Comparison of ENCODE assay signal across 20 mouse cellular contexts in the genomic region with DNA sequence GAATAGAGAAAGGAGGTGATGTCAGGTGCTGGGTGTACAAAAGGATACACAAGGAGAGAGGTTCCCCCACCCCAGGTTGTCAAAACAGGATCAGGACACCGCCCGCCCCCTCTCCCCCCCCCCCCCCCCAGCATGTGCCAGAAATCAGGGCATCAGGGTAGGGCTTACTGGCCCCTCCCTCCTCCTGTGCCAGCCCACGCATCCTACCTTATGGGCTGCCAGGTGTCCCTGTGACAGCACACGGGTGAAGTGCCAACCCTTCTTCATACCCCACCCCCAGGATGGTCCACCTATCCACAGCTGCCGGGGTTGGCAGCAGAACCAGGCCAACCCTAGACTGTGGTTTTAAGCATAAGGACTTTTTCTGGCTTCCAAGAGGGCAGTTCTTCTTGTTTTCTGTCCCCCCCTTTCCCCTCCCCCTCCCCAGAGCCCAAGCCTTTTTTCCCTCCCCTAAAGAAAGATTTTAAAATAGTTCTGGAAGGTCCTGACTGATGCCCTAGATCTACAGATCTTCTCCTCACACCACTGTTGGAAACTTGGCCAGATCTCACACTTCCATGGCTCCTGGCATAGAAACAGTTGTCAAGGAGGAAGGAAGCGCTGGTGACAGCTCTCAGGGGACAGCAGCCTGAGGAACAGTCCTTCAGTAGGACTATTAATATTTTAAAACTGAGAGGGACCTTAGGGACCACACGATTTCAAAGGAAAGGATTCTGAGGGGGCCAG. TPM values are rescaled to one million over a fixed set of nuclear protein-coding genes. Genes with fewer than 3 reads are reported as not detected.
DNase-seq lines count a peak whose midpoint lies in the region; ATAC-seq and TF ChIP-seq lines count a peak whose summit lies in the region.
"Had no signal": no experiment of that assay in that cellular context is flagged by ENCODE, and none has a peak within 500 bp of the region (broad histone marks: within the 10 kb centered on the region; RNA-seq: fewer than 3 reads in every experiment).

No protein-coding gene starts in this region.

- 27% methylated on average over 7 of the region's 7 CpGs for WGBS in heart, adult 2 months
- 73% methylated on average over 6 of the region's 7 CpGs for WGBS in heart, embryonic 10.5 days
- WGBS in lung, embryonic 14.5 days, result 56% methylated on average over 7 of the region's 7 CpGs
- WGBS in intestine, embryonic 16.5 days, result 67% methylated on average over 6 of the region's 7 CpGs

- no peaks in the 10 kb centered on the region for H3K9me3 ChIP-seq in heart, embryonic 10.5 days
- no peaks in the 10 kb centered on the region for H3K9me3 ChIP-seq in lung, embryonic 14.5 days (ENCODE audit: low read depth, low read length)
- H3K9me3 ChIP-seq in intestine, embryonic 16.5 days (ENCODE audit: control insufficient read depth, low read length), result no peaks in the 10 kb centered on the region
- H3K9me3 ChIP-seq: embryonic facial prominence, embryonic 12.5 days; G1E; hindbrain, embryonic 10.5 days had no signal

- H3K9ac ChIP-seq in heart, adult 2 months (ENCODE audit: low read depth, low read length), result no peak overlapping the region
- no peak overlapping the region for H3K9ac ChIP-seq in lung, embryonic 14.5 days
- H3K9ac ChIP-seq in intestine, embryonic 16.5 days (ENCODE audit: low read depth, low read length), result no peak overlapping the region
- H3K9ac ChIP-seq: embryonic facial prominence, embryonic 12.5 days had no signal

- ATAC-seq in lung, embryonic 14.5 days (ENCODE audit: insufficient read depth), result no peak
- ATAC-seq in intestine, embryonic 16.5 days, result no peak
- ATAC-seq: activated CD4-positive, CD25-positive, alpha-beta regulatory T cell, adult 4 months had no signal

- intact Hi-C loops in heart, adult 2 months (cut with DNase I), result loop anchor here (2.0 to 10.0 kb wide), 2 partner anchors 23 to 627 kb away; partner anchors contain the start of genes Lzic and Nmnat1

- H3K27ac ChIP-seq in heart, adult 2 months, result peak overlapping the region; percentile 28; the same call in 1 of the 2 replicates
- no peak overlapping the region for H3K27ac ChIP-seq in heart, embryonic 10.5 days
- H3K27ac ChIP-seq in lung, embryonic 14.5 days (ENCODE audit: low read depth), result no peak overlapping the region
- peak overlapping the region; percentile 27; the same call in 1 of the 2 replicates for H3K27ac ChIP-seq in brown adipose tissue, adult 24 weeks (replicated peaks; ENCODE audit: low read depth, low read length)
- no peak overlapping the region for H3K27ac ChIP-seq in intestine, embryonic 16.5 days (ENCODE audit: low read length)
- H3K27ac ChIP-seq: embryonic facial prominence, embryonic 12.5 days; hindbrain, embryonic 10.5 days had no signal

- no peaks in the 10 kb centered on the region for H3K79me2 ChIP-seq in heart, adult 2 months (replicated peaks; ENCODE audit: control insufficient read depth, insufficient read depth, low read length)

- H3K4me3 ChIP-seq in heart, adult 2 months, result no peak overlapping the region
- no peak overlapping the region for H3K4me3 ChIP-seq in heart, embryonic 10.5 days
- H3K4me3 ChIP-seq in lung, embryonic 14.5 days (ENCODE audit: low read depth, low read length), result no peak overlapping the region
- no peak overlapping the region for H3K4me3 ChIP-seq in brown adipose tissue, adult 24 weeks (ENCODE audit: insufficient read depth, low read depth, low read length)
- H3K4me3 ChIP-seq in intestine, embryonic 16.5 days (ENCODE audit: low read length), result no peak overlapping the region
- H3K4me3 ChIP-seq: embryonic facial prominence, embryonic 12.5 days; hindbrain, embryonic 10.5 days; myocyte had no signal

- no peaks in the 10 kb centered on the region for H3K27me3 ChIP-seq in heart, adult 2 months (ENCODE audit: control insufficient read depth, insufficient read depth, low read length)
- no peaks in the 10 kb centered on the region for H3K27me3 ChIP-seq in heart, embryonic 10.5 days (ENCODE audit: insufficient read depth, poor library complexity, severe bottlenecking)
- no peaks in the 10 kb centered on the region for H3K27me3 ChIP-seq in lung, embryonic 14.5 days (ENCODE audit: insufficient read depth, low read length)
- no peaks in the 10 kb centered on the region for H3K27me3 ChIP-seq in intestine, embryonic 16.5 days (replicated peaks; ENCODE audit: control insufficient read depth, insufficient read depth, low read length)
- H3K27me3 ChIP-seq: embryonic facial prominence, embryonic 12.5 days had no signal

- peaks cover 3% of the 10 kb centered on the region; the same call in 1 of the 2 replicates for H3K36me3 ChIP-seq in heart, adult 2 months (ENCODE audit: control insufficient read depth, insufficient read depth, low read length)
- H3K36me3 ChIP-seq in heart, embryonic 10.5 days, result no peaks in the 10 kb centered on the region
- H3K36me3 ChIP-seq in lung, embryonic 14.5 days (ENCODE audit: insufficient read depth), result no peaks in the 10 kb centered on the region
- no peaks in the 10 kb centered on the region for H3K36me3 ChIP-seq in intestine, embryonic 16.5 days (ENCODE audit: control insufficient read depth, insufficient read depth, low read length)
- H3K36me3 ChIP-seq: embryonic facial prominence, embryonic 12.5 days; G1E had no signal

- TF ChIP-seq CTCF in heart, adult 2 months (IDR thresholded peaks at IDR 0.05), result no peak
- TF ChIP-seq CTCF in lung, embryonic 14.5 days (IDR thresholded peaks at IDR 0.05; ENCODE audit: low read depth), result no peak

- TF ChIP-seq POLR2A in heart, adult 2 months (IDR thresholded peaks at IDR 0.05; ENCODE audit: insufficient read depth, low read depth, low read length), result no peak

- H3K4me2 ChIP-seq in lung, embryonic 14.5 days, result no peak overlapping the region
- H3K4me2 ChIP-seq in intestine, embryonic 16.5 days (ENCODE audit: low read depth, low read length), result no peak overlapping the region
- H3K4me2 ChIP-seq: embryonic facial prominence, embryonic 12.5 days; liver, embryonic 11.5 days had no signal

- peak in 1 of 2 experiments; percentile 53 for DNase-seq in heart, adult 2 months
- DNase-seq in heart, embryonic 10.5 days (ENCODE audit: low spot score), result no peak
- peak; percentile 29 for DNase-seq in lung, embryonic 14.5 days
- DNase-seq in lung, postnatal 14 days, result no peak
- DNase-seq in cerebellum, postnatal 36 days, result peak; percentile 75 to 83
- DNase-seq in ovary, postnatal 10 days (ENCODE audit: low spot score), result no peak
- DNase-seq: B cell, adult 2 months; gastrocnemius, postnatal 14 days; spleen, adult 18-20 months had no signal

- TF ChIP-seq EP300 in heart, adult 2 months (IDR thresholded peaks at IDR 0.05; ENCODE audit: insufficient read depth, low read depth, low read length), result no peak

- peaks cover 18% of the 10 kb centered on the region for H3K4me1 ChIP-seq in heart, adult 2 months (ENCODE audit: control insufficient read depth, insufficient read depth, low read length)
- H3K4me1 ChIP-seq in heart, embryonic 10.5 days, result peaks cover 14% of the 10 kb centered on the region
- no peaks in the 10 kb centered on the region for H3K4me1 ChIP-seq in lung, embryonic 14.5 days (ENCODE audit: insufficient read depth)
- H3K4me1 ChIP-seq in brown adipose tissue, adult 24 weeks (ENCODE audit: control insufficient read depth, insufficient read depth, insufficient read length, low read length), result peaks cover 30% of the 10 kb centered on the region
- H3K4me1 ChIP-seq in intestine, embryonic 16.5 days (ENCODE audit: control insufficient read depth, insufficient read depth, low read length), result no peaks in the 10 kb centered on the region
- H3K4me1 ChIP-seq: embryonic facial prominence, embryonic 12.5 days had no signal

RNA-seq across cellular contexts. Expression of gene Rbp7, which starts 7.0 kb away (rescaled TPM):
- 10 to 100 TPM; 56.2 to 61.6 TPM for total RNA-seq in heart, adult 2 months (2021)
- 8.7 and 22.9 TPM in 2 replicates for polyA plus RNA-seq in heart, adult 2 months (2012; rRNA removed)
- polyA plus RNA-seq in heart, embryonic 10.5 days (2016; fragmentation: Nextera tagmentation; extraction: Ambion mirVana), result 0.67 and 1.3 TPM in 2 replicates
- polyA plus RNA-seq in lung, embryonic 14.5 days (2014; fragmentation: Nextera tagmentation; extraction: Ambion mirVana), result 1.4 and 1.7 TPM in 2 replicates
- polyA plus RNA-seq in brown adipose tissue, adult 24 weeks (2012; ENCODE audit: insufficient read depth, insufficient read length, missing spikeins), result 19.5 and 31.5 TPM in 2 replicates
- polyA plus RNA-seq in intestine, embryonic 16.5 days (2015; fragmentation: Nextera tagmentation; extraction: Ambion mirVana), result 1.9 and 2.2 TPM in 2 replicates
- total RNA-seq: G1E; megakaryocyte-erythroid progenitor cell, adult 5-6 weeks had no signal
- polyA plus RNA-seq: activated CD4-positive, CD25-positive, alpha-beta regulatory T cell, adult 4 months; forebrain, embryonic 11.5 days; G1E; hindbrain, embryonic 10.5 days; liver, embryonic 11.5 days; myocyte had no signal

RNA-seq across cellular contexts. Expression of gene Tmem274, which starts 15.4 kb away (rescaled TPM):
- not detected for total RNA-seq in heart, adult 2 months (2021)
- not detected in 2 replicates for polyA plus RNA-seq in heart, adult 2 months (2012; rRNA removed)
- 0.30 and 0.49 TPM in 2 replicates for polyA plus RNA-seq in heart, embryonic 10.5 days (2016; fragmentation: Nextera tagmentation; extraction: Ambion mirVana)
- polyA plus RNA-seq in lung, embryonic 14.5 days (2014; fragmentation: Nextera tagmentation; extraction: Ambion mirVana), result 0.32 TPM in 1 of 2 replicates, not detected in the other
- polyA plus RNA-seq in brown adipose tissue, adult 24 weeks (2012; ENCODE audit: insufficient read depth, insufficient read length, missing spikeins), result not detected in 2 replicates
- 0.38 and 0.55 TPM in 2 replicates for polyA plus RNA-seq in intestine, embryonic 16.5 days (2015; fragmentation: Nextera tagmentation; extraction: Ambion mirVana)
- total RNA-seq: G1E; gastrocnemius, postnatal 14 days; megakaryocyte-erythroid progenitor cell, adult 5-6 weeks had no signal
- polyA plus RNA-seq: G1E; large intestine, adult 2 months; liver, embryonic 11.5 days; myocyte had no signal

RNA-seq across cellular contexts. Expression of gene Nmnat1, which starts 23.3 kb away (rescaled TPM):
- 10 to 100 TPM; 29.4 to 36.1 TPM for total RNA-seq in heart, adult 2 months (2021)
- polyA plus RNA-seq in heart, adult 2 months (2012; rRNA removed), result 20.6 and 26.2 TPM in 2 replicates
- polyA plus RNA-seq in heart, embryonic 10.5 days (2016; fragmentation: Nextera tagmentation; extraction: Ambion mirVana), result 15.9 and 16.9 TPM in 2 replicates
- polyA plus RNA-seq in lung, embryonic 14.5 days (2014; fragmentation: Nextera tagmentation; extraction: Ambion mirVana), result 12.0 and 12.5 TPM in 2 replicates
- 17.7 and 20.2 TPM in 2 replicates for polyA plus RNA-seq in brown adipose tissue, adult 24 weeks (2012; ENCODE audit: insufficient read depth, insufficient read length, missing spikeins)
- 14.7 and 15.2 TPM in 2 replicates for polyA plus RNA-seq in intestine, embryonic 16.5 days (2015; fragmentation: Nextera tagmentation; extraction: Ambion mirVana)

RNA-seq across cellular contexts. Expression of gene Lzic, which starts 23.3 kb away (rescaled TPM):
- 10 to 100 TPM; 62.1 to 66.9 TPM for total RNA-seq in heart, adult 2 months (2021)
- 20.2 and 23.8 TPM in 2 replicates for polyA plus RNA-seq in heart, adult 2 months (2012; rRNA removed)
- polyA plus RNA-seq in heart, embryonic 10.5 days (2016; fragmentation: Nextera tagmentation; extraction: Ambion mirVana), result 38.1 and 46.4 TPM in 2 replicates
- polyA plus RNA-seq in lung, embryonic 14.5 days (2014; fragmentation: Nextera tagmentation; extraction: Ambion mirVana), result 51.1 and 52.8 TPM in 2 replicates
- polyA plus RNA-seq in brown adipose tissue, adult 24 weeks (2012; ENCODE audit: insufficient read depth, insufficient read length, missing spikeins), result 40.2 and 40.9 TPM in 2 replicates
- 38.2 and 41.4 TPM in 2 replicates for polyA plus RNA-seq in intestine, embryonic 16.5 days (2015; fragmentation: Nextera tagmentation; extraction: Ambion mirVana)

RNA-seq across cellular contexts. Expression of gene Ube4b, which starts 35.2 kb away (rescaled TPM):
- 10 to 100 TPM; 39.6 to 41.6 TPM for total RNA-seq in heart, adult 2 months (2021)
- 37.5 and 40.2 TPM in 2 replicates for polyA plus RNA-seq in heart, adult 2 months (2012; rRNA removed)
- polyA plus RNA-seq in heart, embryonic 10.5 days (2016; fragmentation: Nextera tagmentation; extraction: Ambion mirVana), result 57.1 and 62.9 TPM in 2 replicates
- polyA plus RNA-seq in lung, embryonic 14.5 days (2014; fragmentation: Nextera tagmentation; extraction: Ambion mirVana), result 40.0 and 41.3 TPM in 2 replicates
- polyA plus RNA-seq in brown adipose tissue, adult 24 weeks (2012; ENCODE audit: insufficient read depth, insufficient read length, missing spikeins), result 28.4 and 29.3 TPM in 2 replicates
- polyA plus RNA-seq in intestine, embryonic 16.5 days (2015; fragmentation: Nextera tagmentation; extraction: Ambion mirVana), result 31.1 and 34.4 TPM in 2 replicates

Comparison
In these comparisons a context has a peak if more than half of its experiments do, and no peak if none do; other contexts are left out.
1. DNase-seq: peak in lung, embryonic 14.5 days (single experiment) and cerebellum, postnatal 36 days (2 of 2); none in heart, embryonic 10.5 days (single experiment), lung, postnatal 14 days (single experiment) and ovary, postnatal 10 days (single experiment).
2. H3K27ac ChIP-seq: peak in heart, adult 2 months (single experiment) and brown adipose tissue, adult 24 weeks (single experiment); none in heart, embryonic 10.5 days (single experiment), lung, embryonic 14.5 days (single experiment) and intestine, embryonic 16.5 days (single experiment).